ENCODE assay signal across 8 mouse cellular contexts in genomic region chr11:120823551-120823947, GRCm38 (mm10). TPM values are rescaled to one million over a fixed set of nuclear protein-coding genes. Genes with fewer than 3 reads are reported as not detected.
A peak's percentile ranks its signal among the peaks of the same experiment; 100 is the strongest.
DNase-seq lines count a peak whose midpoint lies in the region; ATAC-seq lines count a peak whose summit lies in the region.

No protein-coding gene starts in this region.

- H3K27ac ChIP-seq in neural tube, embryonic 11.5 days (ENCODE audit: low read depth, low read length): peak overlapping the region; percentile 98
- peak overlapping the region; percentile 99 for H3K27ac ChIP-seq in forebrain, embryonic 13.5 days
- peak overlapping the region; percentile 99 for H3K27ac ChIP-seq in neural tube, embryonic 13.5 days (replicated peaks)

- peak; percentile 85 to 86 for DNase-seq in cerebellum, postnatal 10 days
- no peak for DNase-seq in cerebellum, postnatal 4 days (ENCODE audit: low spot score in 2 of 2)
- no peak for DNase-seq in neural tube, embryonic 11.5 days (ENCODE audit: low spot score)
- no peak for DNase-seq in neural tube, embryonic 10.5 days (ENCODE audit: extremely low spot score, low spot score)
- peak; percentile 76 for DNase-seq in left cerebral cortex, postnatal 4 days
- DNase-seq in urinary bladder, postnatal 25 days (ENCODE audit: low spot score): no peak

- no peaks in the 10 kb centered on the region for H3K27me3 ChIP-seq in neural tube, embryonic 11.5 days (ENCODE audit: control insufficient read depth, insufficient read depth, low read length)
- H3K27me3 ChIP-seq in forebrain, embryonic 13.5 days: no peaks in the 10 kb centered on the region
- H3K27me3 ChIP-seq in neural tube, embryonic 13.5 days: no peaks in the 10 kb centered on the region

- peak overlapping the region; percentile 95 for H3K4me2 ChIP-seq in neural tube, embryonic 11.5 days (ENCODE audit: low read depth)
- H3K4me2 ChIP-seq in forebrain, embryonic 13.5 days: peak overlapping the region; percentile 94
- peak overlapping the region; percentile 100 for H3K4me2 ChIP-seq in neural tube, embryonic 13.5 days

- H3K9ac ChIP-seq in neural tube, embryonic 11.5 days (ENCODE audit: low read length): peak overlapping the region; percentile 92
- peak overlapping the region; percentile 96 for H3K9ac ChIP-seq in forebrain, embryonic 13.5 days
- H3K9ac ChIP-seq in neural tube, embryonic 13.5 days: peak overlapping the region; percentile 96

- H3K4me1 ChIP-seq in neural tube, embryonic 11.5 days (ENCODE audit: control insufficient read depth, insufficient read depth, low read length): peaks cover 28% of the 10 kb centered on the region
- H3K4me1 ChIP-seq in forebrain, embryonic 13.5 days: peaks cover 44% of the 10 kb centered on the region
- peaks cover 50% of the 10 kb centered on the region for H3K4me1 ChIP-seq in neural tube, embryonic 13.5 days (replicated peaks)

- H3K4me3 ChIP-seq in neural tube, embryonic 11.5 days (ENCODE audit: low read depth, low read length): peak overlapping the region; percentile 91
- peak overlapping the region; percentile 88 for H3K4me3 ChIP-seq in forebrain, embryonic 13.5 days
- H3K4me3 ChIP-seq in neural tube, embryonic 13.5 days: peak overlapping the region; percentile 92

- no peaks in the 10 kb centered on the region for H3K9me3 ChIP-seq in neural tube, embryonic 11.5 days (ENCODE audit: control insufficient read depth, low read length)
- no peaks in the 10 kb centered on the region for H3K9me3 ChIP-seq in forebrain, embryonic 13.5 days (replicated peaks)
- no peaks in the 10 kb centered on the region for H3K9me3 ChIP-seq in neural tube, embryonic 13.5 days

- peaks cover 25% of the 10 kb centered on the region for H3K36me3 ChIP-seq in neural tube, embryonic 11.5 days (ENCODE audit: control insufficient read depth, insufficient read depth, low read length)
- H3K36me3 ChIP-seq in forebrain, embryonic 13.5 days (ENCODE audit: poor library complexity, severe bottlenecking): peaks cover 39% of the 10 kb centered on the region
- peaks cover 38% of the 10 kb centered on the region for H3K36me3 ChIP-seq in neural tube, embryonic 13.5 days

- intact Hi-C loops in left cerebral cortex, postnatal 4 days (cut with DNase I): no loop called here

- WGBS in neural tube, embryonic 11.5 days: under 1% methylated on average over 40 of the region's 40 CpGs
- WGBS in forebrain, embryonic 13.5 days: under 1% methylated on average over 39 of the region's 40 CpGs
- under 1% methylated on average over 40 of the region's 40 CpGs for WGBS in neural tube, embryonic 13.5 days

- ATAC-seq in neural tube, embryonic 11.5 days (ENCODE audit: insufficient read depth, low FRiP score, low TSS enrichment): peak; percentile 35
- ATAC-seq in forebrain, embryonic 13.5 days: peak; percentile 62
- ATAC-seq in neural tube, embryonic 13.5 days (ENCODE audit: low read depth): peak; percentile 57

RNA-seq across cellular contexts. Expression of gene Fasn, which starts 0.8 kb away (rescaled TPM):
- 108 and 125 TPM in 2 replicates for polyA plus RNA-seq in neural tube, embryonic 11.5 days (2014; fragmentation: Nextera tagmentation; extraction: Ambion mirVana)
- polyA plus RNA-seq in forebrain, embryonic 13.5 days (2015; fragmentation: Nextera tagmentation; extraction: Ambion mirVana): 61.4 and 79.4 TPM in 2 replicates
- total RNA-seq in left cerebral cortex, postnatal 4 days (2021): 100 to 1,000 TPM; 448 to 457 TPM
- 63.8 and 67.4 TPM in 2 replicates for polyA plus RNA-seq in neural tube, embryonic 13.5 days (2015; fragmentation: Nextera tagmentation; extraction: Ambion mirVana)

RNA-seq across cellular contexts. Expression of gene Dus1l, which starts 27.3 kb away (rescaled TPM):
- 83.4 and 84.7 TPM in 2 replicates for polyA plus RNA-seq in neural tube, embryonic 11.5 days (2014; fragmentation: Nextera tagmentation; extraction: Ambion mirVana)
- 58.6 and 67.7 TPM in 2 replicates for polyA plus RNA-seq in forebrain, embryonic 13.5 days (2015; fragmentation: Nextera tagmentation; extraction: Ambion mirVana)
- 10 to 100 TPM; 40.2 to 45.5 TPM for total RNA-seq in left cerebral cortex, postnatal 4 days (2021)
- polyA plus RNA-seq in neural tube, embryonic 13.5 days (2015; fragmentation: Nextera tagmentation; extraction: Ambion mirVana): 39.8 and 49.0 TPM in 2 replicates

RNA-seq across cellular contexts. Expression of gene Gps1, which starts 39.5 kb away (rescaled TPM):
- polyA plus RNA-seq in neural tube, embryonic 11.5 days (2014; fragmentation: Nextera tagmentation; extraction: Ambion mirVana): 286 and 291 TPM in 2 replicates
- polyA plus RNA-seq in forebrain, embryonic 13.5 days (2015; fragmentation: Nextera tagmentation; extraction: Ambion mirVana): 261 and 280 TPM in 2 replicates
- 100 to 1,000 TPM; 142 to 154 TPM for total RNA-seq in left cerebral cortex, postnatal 4 days (2021)
- polyA plus RNA-seq in neural tube, embryonic 13.5 days (2015; fragmentation: Nextera tagmentation; extraction: Ambion mirVana): 243 and 255 TPM in 2 replicates

RNA-seq across cellular contexts. Expression of gene Rfng, which starts 39.5 kb away (rescaled TPM):
- 36.7 and 40.5 TPM in 2 replicates for polyA plus RNA-seq in neural tube, embryonic 11.5 days (2014; fragmentation: Nextera tagmentation; extraction: Ambion mirVana)
- 58.4 and 63.1 TPM in 2 replicates for polyA plus RNA-seq in forebrain, embryonic 13.5 days (2015; fragmentation: Nextera tagmentation; extraction: Ambion mirVana)
- total RNA-seq in left cerebral cortex, postnatal 4 days (2021): 10 to 100 TPM; 82.1 to 87.1 TPM
- polyA plus RNA-seq in neural tube, embryonic 13.5 days (2015; fragmentation: Nextera tagmentation; extraction: Ambion mirVana): 89.7 and 105 TPM in 2 replicates

Comparison
In these comparisons a context has a peak if more than half of its experiments do, and no peak if none do; other contexts are left out.
1. DNase-seq: peak in cerebellum, postnatal 10 days (2 of 2) and left cerebral cortex, postnatal 4 days (single experiment); none in cerebellum, postnatal 4 days (0 of 2), neural tube, embryonic 11.5 days (single experiment), neural tube, embryonic 10.5 days (single experiment) and urinary bladder, postnatal 25 days (single experiment).
2. Peak in every context shown above with its lines, with median percentiles within 50 percentile points of each other: ATAC-seq, H3K27ac ChIP-seq, H3K4me2 ChIP-seq, H3K4me3 ChIP-seq and H3K9ac ChIP-seq.